Mouse (Mus musculus): ENCODE measurements around the gene Hnrnpl.

DNA sequence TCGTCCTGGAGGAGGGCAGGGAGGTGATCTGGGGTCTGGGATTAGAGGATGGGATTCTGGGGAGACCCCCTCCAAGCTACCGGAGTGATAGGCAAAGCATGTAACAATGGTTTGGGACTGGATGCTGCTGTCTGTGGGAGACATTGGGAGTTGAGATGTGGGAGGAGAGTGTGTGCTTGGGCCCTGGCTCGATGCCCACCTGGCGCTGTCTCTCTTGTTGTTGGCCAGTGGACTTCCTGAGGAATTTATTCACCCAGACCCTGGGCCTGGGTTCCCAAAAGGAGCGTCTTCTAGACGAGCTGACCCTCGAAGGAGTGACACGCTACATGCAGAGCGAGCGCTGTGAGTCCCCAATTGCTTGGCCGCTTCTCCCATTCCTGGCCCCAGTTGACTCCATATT, 36.5 kb upstream of the Hnrnpl start:
- TF ChIP-seq CTCF (IDR thresholded peaks at IDR 0.05; ENCODE audit: borderline replicate concordance, extremely low read depth, insufficient read depth, insufficient read length): no peak
- TF ChIP-seq POLR2A (IDR thresholded peaks at IDR 0.05; ENCODE audit: borderline replicate concordance, extremely low read depth, insufficient read depth, insufficient read length, poor library complexity, severe bottlenecking): no peak
